Mouse (Mus musculus): ENCODE data around the gene Zfp800.

Gene Zfp800

DNA sequence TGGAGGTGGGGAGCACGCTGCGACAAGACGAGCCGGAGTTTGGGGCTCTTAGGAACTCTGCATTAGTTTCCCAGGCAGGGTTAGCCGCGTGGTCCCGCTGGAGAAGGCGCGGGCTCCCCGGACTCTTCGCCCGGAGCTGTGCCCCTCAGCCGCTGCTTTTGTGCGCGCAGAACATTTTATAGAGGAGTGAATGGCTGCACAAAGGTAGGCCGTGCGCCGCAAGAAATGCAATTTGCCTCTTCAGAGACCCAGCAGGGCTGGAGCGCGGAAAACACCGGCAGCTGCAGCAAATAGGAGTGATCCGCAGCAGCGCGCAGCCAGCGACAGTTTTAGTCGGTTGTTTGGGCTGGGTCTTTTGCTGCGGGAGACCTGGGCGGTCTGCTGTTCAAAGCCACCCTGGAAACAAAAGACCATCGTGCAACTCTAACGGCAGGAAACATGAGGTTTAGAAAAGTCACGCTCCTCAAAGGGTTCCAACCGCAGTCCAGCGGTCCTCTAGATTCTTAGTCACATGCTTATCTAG, at the start of gene Zfp800:
TSS of gene Zfp800 (minus strand) at position 325 of the 523 bp plus-strand sequence.
- no peak for DNase-seq

- DNase-seq = no peak
Measured at GRCm38 (mm10) chr6:28431538-28431855, 33.7 kb upstream of the Zfp800 start.

DNA sequence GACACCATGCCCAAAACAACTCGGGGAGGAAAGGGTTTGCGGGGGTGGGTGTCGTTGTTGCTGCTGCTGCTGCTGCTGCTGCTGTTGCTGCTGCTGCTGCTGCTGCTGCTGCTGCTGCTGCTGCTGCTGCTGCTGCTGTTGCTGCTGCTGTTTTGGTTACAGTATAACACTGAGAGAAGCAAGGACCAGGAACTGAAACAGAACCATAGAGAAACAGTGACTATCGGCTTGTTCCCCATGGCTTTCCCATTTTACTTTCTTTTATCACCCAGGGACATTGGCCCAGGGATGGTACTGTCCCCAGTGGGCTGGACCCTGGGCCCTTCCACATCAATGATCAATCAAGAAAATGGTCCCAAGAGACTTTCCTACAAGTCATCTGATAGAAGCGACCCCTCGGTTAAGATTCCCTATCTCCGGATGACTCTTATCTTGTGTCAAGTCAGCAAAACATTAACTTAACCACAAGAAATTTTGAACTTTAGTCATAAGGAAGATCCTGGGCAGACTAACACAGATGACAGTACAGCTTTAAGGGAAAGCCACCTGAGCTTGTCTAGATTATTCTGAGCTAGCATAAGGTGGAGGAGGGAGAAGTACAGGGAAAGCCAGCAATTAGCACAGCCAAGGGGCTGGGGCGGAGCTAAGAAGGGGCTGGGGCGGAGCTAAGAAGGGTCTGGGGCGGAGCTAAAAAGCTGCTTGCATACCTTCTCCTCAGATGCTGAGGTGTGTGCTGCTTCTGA, 33.2 kb upstream of the Zfp800 start:
- no peak for DNase-seq

DNA sequence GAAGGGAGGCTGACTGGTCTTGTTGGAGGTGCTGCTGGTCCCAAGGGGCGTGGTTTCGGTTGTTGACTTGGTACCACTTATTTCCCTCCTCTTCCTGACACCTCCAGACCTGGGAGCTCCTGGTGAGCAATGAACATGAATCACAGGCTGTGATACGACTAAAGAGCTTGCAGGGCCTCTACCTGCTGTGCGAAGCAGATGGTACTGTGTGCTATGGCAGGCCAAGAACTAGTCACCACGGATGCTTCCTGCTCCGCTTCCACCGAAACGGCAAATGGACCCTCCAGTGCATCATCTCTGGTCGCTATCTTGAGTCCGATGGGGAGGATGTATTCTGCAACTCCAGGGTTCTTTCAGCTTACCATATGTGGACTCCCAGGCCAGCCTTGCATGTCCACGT, 32.1 kb upstream of the Zfp800 start:
- no peak for DNase-seq

DNA sequence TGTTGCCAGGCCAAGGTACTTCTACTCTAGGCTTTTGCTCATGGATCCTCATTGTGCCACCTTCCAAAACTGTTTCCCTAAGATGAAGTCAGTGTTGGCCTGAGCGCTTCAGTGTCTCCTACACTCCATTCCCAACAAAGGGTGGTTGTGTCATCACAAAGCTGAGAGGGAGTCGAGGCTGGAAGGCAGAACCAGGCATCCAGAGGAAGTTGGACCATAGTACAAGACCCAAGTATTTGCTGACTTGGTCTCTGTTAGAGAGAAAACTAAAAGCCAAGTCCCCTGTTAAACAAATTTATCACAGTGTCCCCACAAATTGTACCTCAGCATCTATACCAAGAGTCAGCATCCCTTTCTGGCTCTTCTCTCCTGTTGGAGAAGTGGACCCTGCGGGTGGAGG, 30.5 kb upstream of the Zfp800 start, which contains the start of gene Gcc1:
TSS of gene Gcc1 (minus strand) at position 101 of the 400 bp plus-strand sequence.
- no peak for DNase-seq

DNA sequence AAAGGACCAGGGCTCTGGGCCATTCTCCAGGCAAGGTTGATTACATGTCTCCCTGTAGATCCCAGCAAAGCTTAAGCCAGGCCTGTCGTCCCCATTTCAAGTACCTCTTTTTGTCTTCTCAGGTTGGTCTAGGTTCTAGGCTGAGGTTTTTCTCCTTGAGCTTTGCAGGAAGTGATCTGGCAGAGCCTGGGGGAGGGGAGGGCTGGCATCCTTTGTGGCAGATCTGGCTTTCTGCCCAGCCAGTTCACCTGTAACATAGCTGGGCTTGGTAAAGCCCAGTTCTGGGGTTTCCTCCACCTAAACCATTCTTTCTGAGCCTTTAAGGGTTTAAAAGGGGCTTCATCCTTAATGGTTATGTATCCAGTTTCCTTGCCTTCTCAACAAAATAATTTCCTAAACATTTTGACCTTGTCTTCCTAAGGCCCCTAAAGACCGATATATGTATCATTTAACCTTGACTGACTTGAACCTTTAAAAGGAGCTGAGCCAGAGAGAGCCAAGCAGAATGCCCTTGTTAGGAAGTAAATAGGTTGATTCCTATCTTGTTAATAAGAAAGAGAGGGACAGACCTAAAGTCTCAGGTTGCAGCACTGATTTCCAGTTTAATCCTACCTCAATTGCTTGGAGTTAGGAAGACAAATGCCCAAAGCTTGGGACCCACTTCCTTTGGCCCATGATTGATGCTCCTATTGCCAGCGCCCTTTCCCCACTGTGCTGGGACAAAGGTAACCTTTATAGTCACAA, 29.5 kb upstream of the Zfp800 start, which contains the start of gene Fscn3:
TSS of gene Fscn3 (plus strand) at position 694 of the 744 bp plus-strand sequence.
- no peak for DNase-seq

- no peak for DNase-seq
Measured at GRCm38 (mm10) chr6:28425019-28425418, 27.2 kb upstream of the Zfp800 start.

DNA sequence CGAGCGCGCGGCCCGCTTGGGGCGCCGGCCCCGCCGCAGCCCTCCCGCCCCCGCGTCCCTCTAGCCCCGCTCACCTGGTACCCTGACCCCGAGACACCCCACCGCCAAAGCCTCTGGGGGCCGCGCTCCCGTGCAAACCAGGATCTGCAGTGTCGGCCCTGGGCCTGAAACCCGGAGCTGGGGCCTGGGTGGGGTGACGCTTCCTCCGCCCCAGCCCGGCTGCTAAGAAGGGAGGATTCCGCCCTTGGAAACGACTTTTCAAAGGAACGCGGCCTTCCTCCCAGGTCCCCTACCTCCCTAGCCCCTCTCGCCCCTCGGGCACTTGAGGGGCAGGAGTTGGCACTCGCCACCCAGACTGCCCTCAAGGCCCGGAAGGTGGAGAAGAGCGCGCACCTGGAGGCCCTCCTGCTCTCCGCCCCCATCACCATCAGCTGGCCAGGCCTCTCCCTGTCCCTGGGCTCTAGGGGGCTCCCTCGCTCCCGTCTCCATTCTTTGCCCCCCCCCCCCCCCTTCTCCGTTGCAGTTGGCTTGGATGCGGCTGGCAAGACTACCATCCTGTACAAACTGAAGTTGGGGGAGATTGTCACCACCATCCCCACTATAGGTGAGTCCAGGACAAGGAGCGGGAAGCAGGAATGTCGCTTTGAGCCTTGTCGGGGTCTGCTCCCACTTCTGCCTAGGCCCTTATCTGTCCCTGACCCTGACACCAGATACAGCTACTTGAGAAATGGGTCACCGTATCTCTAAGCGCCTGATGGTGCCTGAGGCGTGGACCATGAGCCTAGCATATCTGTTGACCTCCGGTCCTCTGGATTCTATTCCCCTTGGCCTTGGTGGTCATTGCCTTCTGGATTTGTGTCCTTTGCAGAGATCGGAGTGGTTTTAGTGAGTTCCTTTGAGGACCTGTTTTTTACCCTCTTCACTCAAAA, 26.2 kb upstream of the Zfp800 start:
- DNase-seq = peak; percentile 63

DNA sequence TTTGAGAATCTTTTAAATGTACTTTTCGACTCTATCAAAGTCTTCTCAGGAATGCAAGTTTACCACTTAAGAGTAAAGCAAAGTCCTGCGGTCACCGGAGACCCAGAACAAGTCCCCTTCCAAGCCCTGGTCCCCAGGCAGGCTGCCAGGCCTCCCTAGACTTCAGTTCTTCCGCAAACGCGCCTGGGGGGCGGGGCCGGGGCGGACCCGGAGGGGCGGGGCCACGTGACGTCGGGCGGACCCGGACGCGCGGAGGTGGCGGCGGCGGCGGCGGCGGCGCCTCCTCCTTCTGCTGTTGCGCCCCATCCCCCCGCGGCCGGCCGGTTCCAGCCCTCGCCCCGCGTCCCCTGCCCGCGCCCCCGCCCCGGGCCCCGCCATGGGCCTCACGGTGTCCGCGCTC, 25.5 kb upstream of the Zfp800 start, which contains the start of gene Arf5:
TSS of gene Arf5 (plus strand) at position 248 of the 400 bp plus-strand sequence.
- peak; percentile 93 for DNase-seq

DNA sequence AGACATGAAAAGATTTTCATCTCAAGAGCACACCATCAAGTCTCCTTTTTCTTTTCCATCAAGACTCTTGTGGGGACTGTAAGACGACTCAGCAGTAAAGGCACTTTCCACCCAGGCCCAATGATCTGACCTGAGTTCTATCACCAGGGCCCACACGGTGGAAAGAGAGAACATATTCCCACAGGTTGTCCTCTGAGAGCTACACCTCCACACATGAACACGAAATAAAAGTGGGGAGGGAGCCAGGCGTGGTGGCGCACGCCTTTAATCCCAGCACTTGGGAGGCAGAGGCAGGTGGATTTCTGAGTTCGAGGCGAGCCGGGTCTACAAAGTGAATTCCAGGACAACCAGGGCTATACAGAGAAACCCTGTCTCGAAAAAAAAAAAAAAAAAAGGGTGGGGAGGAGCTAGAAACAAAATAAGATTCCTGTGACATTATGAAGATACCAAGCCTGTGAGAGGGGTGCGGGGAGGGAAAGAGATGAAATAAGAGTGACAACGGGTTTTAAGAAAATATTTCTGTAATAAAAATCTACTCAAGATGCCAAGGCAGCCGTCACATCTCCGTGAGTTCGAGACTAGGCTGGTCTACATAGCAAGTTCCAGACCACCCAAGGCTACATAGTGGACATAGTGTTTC, 25.0 kb upstream of the Zfp800 start:
- no peak for DNase-seq

DNA sequence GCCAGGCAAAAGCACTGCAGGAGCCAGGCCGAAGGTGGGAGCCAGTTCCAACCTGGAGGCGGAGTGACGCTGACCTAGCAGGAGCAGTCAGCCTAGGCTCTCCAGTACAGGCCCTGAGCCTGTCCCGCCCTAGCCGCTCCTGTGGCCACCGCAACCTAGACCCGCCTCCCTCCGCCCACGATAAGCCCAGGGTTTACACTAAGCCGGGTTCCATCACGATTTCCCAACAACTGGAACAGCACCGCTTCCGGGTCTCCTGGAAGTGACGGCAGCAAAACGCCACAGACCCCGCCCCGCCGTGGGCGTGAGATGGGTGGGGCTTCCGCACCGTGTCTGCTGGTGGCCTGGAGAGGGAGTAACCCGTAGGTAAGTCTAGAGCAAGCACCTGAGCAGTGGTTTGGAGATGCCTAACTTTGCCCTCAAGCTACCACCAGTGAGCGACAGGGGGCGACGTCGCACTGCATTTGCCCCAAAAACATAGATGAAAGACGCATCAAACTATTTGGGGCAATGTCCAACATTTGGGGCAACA, 23.7 kb upstream of the Zfp800 start:
- peak; percentile 94 for DNase-seq

- no peak for DNase-seq
Measured at GRCm38 (mm10) chr6:28420865-28421264, 23.1 kb upstream of the Zfp800 start.

GRCm38 (mm10) chr6:28420361-28420760, 22.6 kb upstream of the Zfp800 start:
- no peak for DNase-seq

- no peak for DNase-seq
Measured at GRCm38 (mm10) chr6:28419673-28420072, 21.9 kb upstream of the Zfp800 start.

DNA sequence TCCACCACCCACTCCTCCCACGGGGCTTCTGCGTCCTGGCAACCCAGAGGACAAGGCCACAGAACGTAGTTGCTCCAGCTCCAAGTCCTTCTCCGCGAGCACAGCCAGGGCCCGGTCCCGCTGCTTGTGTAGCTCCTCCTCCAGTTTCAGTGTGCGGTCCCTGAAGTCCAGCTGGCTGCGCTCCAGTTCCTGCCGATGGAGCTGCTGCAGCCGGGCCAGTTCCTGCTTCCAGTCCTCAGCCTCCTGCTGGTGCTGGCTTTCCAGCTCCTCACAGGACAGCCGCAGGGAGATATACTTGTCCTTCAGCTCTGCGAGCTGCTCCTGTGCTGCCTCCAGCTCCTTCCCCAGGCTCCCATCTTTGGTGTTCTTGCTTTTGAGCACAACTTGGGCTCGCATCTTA, 20.6 kb upstream of the Zfp800 start:
- peak; percentile 43 for DNase-seq

DNA sequence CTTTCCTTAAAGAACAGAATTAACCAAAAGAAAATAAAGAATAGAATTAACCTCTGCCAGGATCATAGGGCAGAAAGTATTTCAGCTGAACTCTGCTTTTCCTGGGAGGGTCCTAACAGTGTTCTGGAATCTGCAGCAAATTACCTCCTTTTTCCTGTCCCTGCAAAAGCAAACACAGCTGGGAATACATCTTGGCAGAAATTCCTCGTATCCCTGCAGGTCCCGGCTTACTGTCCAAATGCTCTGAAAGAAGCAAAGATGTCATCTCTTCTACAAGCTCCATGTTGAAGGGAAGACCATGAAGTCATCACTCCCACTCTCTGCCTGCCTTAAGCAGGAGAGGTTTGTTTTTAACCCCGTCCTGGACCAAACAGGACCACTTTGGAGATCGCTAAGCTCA, 19.2 kb upstream of the Zfp800 start:
- DNase-seq = no peak

GRCm38 (mm10) chr6:28411236-28411635, 13.4 kb upstream of the Zfp800 start:
- no peak for DNase-seq

GRCm38 (mm10) chr6:28410053-28410452, 12.2 kb upstream of the Zfp800 start:
- DNase-seq = no peak

GRCm38 (mm10) chr6:28399791-28400190, 2.0 kb upstream of the Zfp800 start:
- DNase-seq = no peak

DNA sequence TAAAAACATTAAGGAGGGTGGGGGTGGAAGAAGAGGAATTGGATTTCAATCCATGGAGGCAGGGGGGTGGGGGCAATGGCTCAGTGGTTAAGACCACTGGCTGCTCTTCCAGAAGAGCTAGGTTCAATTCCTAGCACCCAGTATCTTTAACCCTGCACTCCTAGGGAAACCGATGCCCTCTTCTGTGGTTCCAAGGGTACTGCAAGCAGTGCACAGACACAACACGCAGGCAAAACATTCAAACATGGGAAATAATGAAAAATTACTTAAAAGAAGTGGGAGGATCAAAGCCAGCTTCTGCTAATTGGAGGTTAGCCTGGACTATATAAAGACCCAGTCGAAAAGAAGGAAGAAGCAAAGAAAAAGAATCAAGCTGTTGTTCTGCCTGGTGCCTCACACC, 921 bp upstream of the Zfp800 start:
- DNase-seq = no peak

GRCm38 (mm10) chr6:28396853-28397457, 850 bp downstream of the Zfp800 start:
- DNase-seq = peak; percentile 23

Data from right cerebral cortex, postnatal 25 days (tissue).